Mouse (Mus musculus) heart, embryonic 11.5 days (tissue): Measurements from ENCODE around the gene Sertad3. TPM values are rescaled to one million over a fixed set of nuclear protein-coding genes. Genes with fewer than 3 reads are reported as not detected.

Experiments used
- ATAC-seq: fragments of 200-750 bp; cut with Nextera tagmentation; replicated peaks from 2 replicates; pipeline ENCODE4 v1.8.0; 2017; ENCODE audit warnings: moderate library complexity; ENCODE audit not compliant: insufficient number of reproducible peaks, low FRiP score, low TSS enrichment
- H3K27ac ChIP-seq: fragments of 300-500 bp; sonication (generic); 2 replicates; pipeline ENCODE4 v1.5.1; 2014; ENCODE audit warnings: mild to moderate bottlenecking, low read depth, low read length
- H3K27me3 ChIP-seq: fragments of 300-500 bp; sonication (generic); 2 replicates; pipeline ENCODE4 v1.6.1; 2014; ENCODE audit warnings: mild to moderate bottlenecking, low read length, mixed read lengths; ENCODE audit not compliant: control insufficient read depth, insufficient read depth
- H3K36me3 ChIP-seq: fragments of 300-500 bp; sonication (generic); 2 replicates; pipeline ENCODE4 v1.6.1; 2014; ENCODE audit warnings: mild to moderate bottlenecking, low read length, moderate library complexity, mixed read lengths; ENCODE audit not compliant: control insufficient read depth, insufficient read depth
- H3K4me1 ChIP-seq: fragments of 300-500 bp; sonication (generic); 2 replicates; pipeline ENCODE4 v1.6.1; 2014; ENCODE audit warnings: low read length; ENCODE audit not compliant: control insufficient read depth, insufficient read depth
- H3K4me2 ChIP-seq: fragments of 300-500 bp; sonication (generic); 2 replicates; pipeline ENCODE4 v1.6.1; 2014; ENCODE audit warnings: mild to moderate bottlenecking, moderate library complexity
- H3K4me3 ChIP-seq: fragments of 300-500 bp; sonication (generic); 2 replicates; pipeline ENCODE4 v1.5.1; 2014; ENCODE audit warnings: low read depth, low read length
- H3K9ac ChIP-seq: fragments of 300-500 bp; sonication (generic); 2 replicates; pipeline ENCODE4 v1.6.1; 2014; ENCODE audit warnings: mild to moderate bottlenecking, low read depth, low read length, moderate library complexity
- H3K9me3 ChIP-seq: fragments of 300-500 bp; sonication (generic); replicated peaks from 2 replicates; pipeline ENCODE4 v1.6.1; 2016; ENCODE audit warnings: low read length; ENCODE audit not compliant: control insufficient read depth
- WGBS: fragments of 180-500 bp; shearing (Covaris S2); extraction: QIAGEN DNeasy Blood & Tissue Kit; methylation state at CpG from one replicate; pipeline ENCODE4 v1.1.7; 2014; ENCODE audit not compliant: insufficient replicate concordance; 5-methylcytosine and 5-hydroxymethylcytosine counted together
- polyA plus RNA-seq: library from polyadenylated mRNA; unstranded; fragments of >200 nt; fragmentation: Nextera tagmentation; extraction: Ambion mirVana; gene quantifications from 2 replicates; pipeline ENCODE4 v1.2.1, GENCODE M21; 2014

Gene Sertad3
- polyA plus RNA-seq, 1 experiment from 2014 or later, result 19.9 TPM

GRCm38 (mm10) chr7:27508648-27509005 is 35.1 kb downstream of the Sertad3 start:
- ATAC-seq, result peak; percentile 69
- H3K27me3 ChIP-seq, result no peaks in the 10 kb centered on the region
- peaks cover 12% of the 10 kb centered on the region for H3K4me1 ChIP-seq
- H3K4me3 ChIP-seq, result peak overlapping the region; percentile 65
- no peaks in the 10 kb centered on the region for H3K9me3 ChIP-seq
- no peaks in the 10 kb centered on the region for H3K36me3 ChIP-seq
- peak overlapping the region; percentile 99; the same call in 1 of the 2 replicates for H3K27ac ChIP-seq
- WGBS, result 23% methylated on average over 6 of the region's 6 CpGs
- peak overlapping the region; percentile 82 for H3K4me2 ChIP-seq
- no peak overlapping the region; the same call in 1 of the 2 replicates for H3K9ac ChIP-seq

GRCm38 (mm10) chr7:27510809-27511208 is 37.2 kb downstream of the Sertad3 start:
- peaks cover 12% of the 10 kb centered on the region for H3K4me1 ChIP-seq
- H3K27me3 ChIP-seq, result no peaks in the 10 kb centered on the region
- no peak overlapping the region for H3K4me2 ChIP-seq
- H3K4me3 ChIP-seq, result no peak overlapping the region
- H3K27ac ChIP-seq, result no peak overlapping the region
- ATAC-seq, result no peak
- H3K9ac ChIP-seq, result no peak overlapping the region
- no peaks in the 10 kb centered on the region for H3K36me3 ChIP-seq
- H3K9me3 ChIP-seq, result no peaks in the 10 kb centered on the region
- 84% methylated on average over 2 of the region's 2 CpGs for WGBS

- Histone ChIP-seq H3K27ac (no peak overlapping the region), H3K4me1 (no peaks in the 10 kb centered on the region), H3K4me2 (no peak overlapping the region), H3K9ac (no peak overlapping the region), H3K4me3 (no peak overlapping the region), H3K27me3 (no peaks in the 10 kb centered on the region), H3K9me3 (no peaks in the 10 kb centered on the region), H3K36me3 (no peaks in the 10 kb centered on the region)
- no peak; the same call in 1 of the 2 replicates for ATAC-seq
- 68% methylated on average over 9 of the region's 9 CpGs for WGBS
Observed at GRCm38 (mm10) chr7:27514961-27515360, 41.4 kb downstream of the Sertad3 start.

- ATAC-seq, result no peak
- no peaks in the 10 kb centered on the region for H3K36me3 ChIP-seq
- WGBS, result 84% methylated on average over 9 of the region's 9 CpGs
- no peaks in the 10 kb centered on the region for H3K27me3 ChIP-seq
- H3K4me3 ChIP-seq, result no peak overlapping the region
- no peak overlapping the region for H3K4me2 ChIP-seq
- H3K9me3 ChIP-seq, result no peaks in the 10 kb centered on the region
- H3K4me1 ChIP-seq, result 0 out of 2 replicates have a peak, but pooled peaks cover 3% of the 10 kb centered on the region
- no peak overlapping the region for H3K9ac ChIP-seq
- H3K27ac ChIP-seq, result no peak overlapping the region
Observed at GRCm38 (mm10) chr7:27518314-27518713, 44.7 kb downstream of the Sertad3 start.

GRCm38 (mm10) chr7:27520104-27520503 is 46.5 kb downstream of the Sertad3 start:
- no peak overlapping the region for H3K9ac ChIP-seq

GRCm38 (mm10) chr7:27520599-27520998 is 47.0 kb downstream of the Sertad3 start:
- no peak for ATAC-seq
- Histone ChIP-seq H3K27ac (no peak overlapping the region), H3K27me3 (no peaks in the 10 kb centered on the region), H3K4me1 (0 out of 2 replicates have a peak, but pooled peaks cover 3% of the 10 kb centered on the region), H3K4me2 (no peak overlapping the region), H3K36me3 (no peaks in the 10 kb centered on the region), H3K9me3 (no peaks in the 10 kb centered on the region), H3K4me3 (no peak overlapping the region), H3K9ac (no peak overlapping the region)
- WGBS, result 68% methylated on average over 1 of the region's 1 CpGs

More at GRCm38 (mm10) chr7:27520104-27520503, 46.5 kb downstream of the Sertad3 start:
- Histone ChIP-seq H3K4me3 (no peak overlapping the region), H3K4me2 (no peak overlapping the region), H3K36me3 (no peaks in the 10 kb centered on the region), H3K27me3 (no peaks in the 10 kb centered on the region), H3K9me3 (no peaks in the 10 kb centered on the region), H3K4me1 (0 out of 2 replicates have a peak, but pooled peaks cover 3% of the 10 kb centered on the region), H3K27ac (no peak overlapping the region)
- no peak for ATAC-seq

- Histone ChIP-seq H3K27ac (no peak within 1 kb of the TSS), H3K27me3 (no peaks in the 10 kb centered on the region), H3K4me3 (no peak within 1 kb of the TSS), H3K9ac (no peak within 1 kb of the TSS), H3K36me3 (no peaks in the 10 kb centered on the region), H3K4me1 (peaks cover 7% of the 10 kb centered on the region; the same call in 1 of the 2 replicates), H3K9me3 (no peaks in the 10 kb centered on the region), H3K4me2 (no peak within 1 kb of the TSS)
- no peak for ATAC-seq
- WGBS, result 45% methylated on average over 5 of the region's 5 CpGs
Observed at GRCm38 (mm10) chr7:27522967-27523366, 49.4 kb downstream of the Sertad3 start, which contains the start of gene Hipk4. Gene Hipk4 (plus strand): TSS chr7:27523267.

GRCm38 (mm10) chr7:27523805-27524204 is 50.2 kb downstream of the Sertad3 start:
- Histone ChIP-seq H3K27me3 (no peaks in the 10 kb centered on the region), H3K4me1 (peaks cover 7% of the 10 kb centered on the region; the same call in 1 of the 2 replicates), H3K36me3 (no peaks in the 10 kb centered on the region), H3K4me2 (no peak overlapping the region), H3K9ac (no peak overlapping the region), H3K9me3 (no peaks in the 10 kb centered on the region), H3K4me3 (no peak overlapping the region), H3K27ac (no peak overlapping the region)
- ATAC-seq, result no peak
- WGBS, result 90% methylated on average over 13 of the region's 13 CpGs
